Mouse (Mus musculus) limb, embryonic 11.5 days (tissue): ENCODE measurements around the gene Erich2. TPM values are rescaled to one million over a fixed set of nuclear protein-coding genes. Genes with fewer than 3 reads are reported as not detected.

Source experiments
- ATAC-seq: fragments of 200-750 bp; cut with Nextera tagmentation; 2 replicates; pipeline ENCODE4 v1.8.0; 2017; ENCODE audit warnings: low read depth; ENCODE audit not compliant: insufficient number of reproducible peaks, low FRiP score, low TSS enrichment
- DNase-seq: peaks from one replicate; pipeline ENCODE4 v3.0.0-alpha.2; 2015; ENCODE audit warnings: low spot score
- H3K27ac ChIP-seq: fragments of 300-500 bp; sonication (generic); replicated peaks from 2 replicates; pipeline ENCODE4 v1.5.1; 2014; ENCODE audit warnings: low read depth, mild to moderate bottlenecking, low read length
- H3K27me3 ChIP-seq: fragments of 300-500 bp; sonication (generic); 2 replicates; pipeline ENCODE4 v1.6.1; 2014; ENCODE audit warnings: mild to moderate bottlenecking, low read length, mixed read lengths; ENCODE audit not compliant: control insufficient read depth, insufficient read depth
- H3K36me3 ChIP-seq: fragments of 300-500 bp; sonication (generic); 2 replicates; pipeline ENCODE4 v1.6.1; 2014; ENCODE audit warnings: mild to moderate bottlenecking, low read length, moderate library complexity, mixed read lengths; ENCODE audit not compliant: control insufficient read depth, insufficient read depth
- H3K4me1 ChIP-seq: fragments of 300-500 bp; sonication (generic); 2 replicates; pipeline ENCODE4 v1.6.1; 2014; ENCODE audit warnings: low read length, mixed read lengths; ENCODE audit not compliant: control insufficient read depth, insufficient read depth
- H3K4me2 ChIP-seq: fragments of 300-500 bp; sonication (generic); 2 replicates; pipeline ENCODE4 v1.6.1; 2014; ENCODE audit warnings: low read depth, mild to moderate bottlenecking, moderate library complexity; ENCODE audit not compliant: severe bottlenecking
- H3K4me3 ChIP-seq: fragments of 300-500 bp; sonication (generic); 2 replicates; pipeline ENCODE4 v1.5.1; 2014; ENCODE audit warnings: low read depth, low read length
- H3K9ac ChIP-seq: fragments of 300-500 bp; sonication (generic); 2 replicates; pipeline ENCODE4 v1.6.1; 2014; ENCODE audit warnings: mild to moderate bottlenecking, low read length
- H3K9me3 ChIP-seq: fragments of 300-500 bp; sonication (generic); 2 replicates; pipeline ENCODE4 v1.6.1; 2016; ENCODE audit warnings: low read length; ENCODE audit not compliant: control insufficient read depth
- WGBS: fragments of 180-500 bp; shearing (Covaris S2); extraction: QIAGEN DNeasy Blood & Tissue Kit; methylation state at CpG from one replicate; pipeline ENCODE4 v1.1.7; 2014; 5-methylcytosine and 5-hydroxymethylcytosine counted together
- polyA plus RNA-seq: library from polyadenylated mRNA; unstranded; fragments of >200 nt; fragmentation: Nextera tagmentation; extraction: Ambion mirVana; gene quantifications from 2 replicates; pipeline ENCODE4 v1.2.1, GENCODE M21; 2014

Gene Erich2
- polyA plus RNA-seq, 1 experiment from 2014 or later = not detected

- DNase-seq (peak; percentile 49), ATAC-seq (no peak)
- Histone ChIP-seq H3K27ac (no peak overlapping the region), H3K27me3 (peaks cover 98% of the 10 kb centered on the region), H3K4me2 (peak overlapping the region; percentile 24; the same call in 1 of the 2 replicates), H3K9me3 (no peaks in the 10 kb centered on the region), H3K4me1 (peaks cover 26% of the 10 kb centered on the region), H3K9ac (no peak overlapping the region), H3K36me3 (no peaks in the 10 kb centered on the region), H3K4me3 (peak overlapping the region; percentile 8; the same call in 1 of the 2 replicates)
- 1% methylated on average over 38 of the region's 38 CpGs for WGBS
These were observed 55.4 kb downstream of the Erich2 start for GRCm38 (mm10) chr2:70563721-70564645.

- 2% methylated on average over 15 of the region's 15 CpGs for WGBS
- no peaks in the 10 kb centered on the region for H3K9me3 ChIP-seq
- no peak overlapping the region for H3K4me3 ChIP-seq
- no peaks in the 10 kb centered on the region for H3K36me3 ChIP-seq
- no peak overlapping the region for H3K9ac ChIP-seq
- H3K27me3 ChIP-seq = peaks cover 98% of the 10 kb centered on the region
- no peak overlapping the region for H3K27ac ChIP-seq
- ATAC-seq = no peak
- peak; percentile 38 for DNase-seq
- H3K4me1 ChIP-seq = peaks cover 26% of the 10 kb centered on the region
- H3K4me2 ChIP-seq = no peak overlapping the region
These were observed 56.2 kb downstream of the Erich2 start for GRCm38 (mm10) chr2:70564646-70565315.

- no peaks in the 10 kb centered on the region for H3K36me3 ChIP-seq
- H3K4me2 ChIP-seq = 0 out of 2 replicates have a peak overlapping the region, but pooled peaks have one; percentile 20
- WGBS = 3% methylated on average over 29 of the region's 30 CpGs
- no peak overlapping the region for H3K27ac ChIP-seq
- H3K4me1 ChIP-seq = peaks cover 26% of the 10 kb centered on the region
- no peak overlapping the region for H3K9ac ChIP-seq
- DNase-seq (peak; percentile 31), ATAC-seq (no peak)
- H3K4me3 ChIP-seq = no peak overlapping the region
- H3K27me3 ChIP-seq = peaks cover 93% of the 10 kb centered on the region
- H3K9me3 ChIP-seq = no peaks in the 10 kb centered on the region
These were observed 57.3 kb downstream of the Erich2 start for GRCm38 (mm10) chr2:70565651-70566602.

- 1% methylated on average over 18 of the region's 18 CpGs for WGBS
- no peak overlapping the region for H3K4me3 ChIP-seq
- DNase-seq (peak; percentile 49), ATAC-seq (no peak)
- peaks cover 90% of the 10 kb centered on the region for H3K27me3 ChIP-seq
- peaks cover 26% of the 10 kb centered on the region for H3K4me1 ChIP-seq
- H3K9ac ChIP-seq = no peak overlapping the region
- H3K9me3 ChIP-seq = no peaks in the 10 kb centered on the region
- no peaks in the 10 kb centered on the region for H3K36me3 ChIP-seq
- H3K4me2 ChIP-seq = peak overlapping the region; percentile 10; the same call in 1 of the 2 replicates
- H3K27ac ChIP-seq = no peak overlapping the region
These were observed 58.0 kb downstream of the Erich2 start for GRCm38 (mm10) chr2:70566603-70566981.

- peak overlapping the region; percentile 10; the same call in 1 of the 2 replicates for H3K4me2 ChIP-seq
- H3K27me3 ChIP-seq = peaks cover 87% of the 10 kb centered on the region
- no peak overlapping the region for H3K27ac ChIP-seq
- H3K4me1 ChIP-seq = peaks cover 26% of the 10 kb centered on the region
- no peaks in the 10 kb centered on the region for H3K36me3 ChIP-seq
- peak; percentile 22; the same call in 1 of the 2 replicates for ATAC-seq
- no peak overlapping the region for H3K9ac ChIP-seq
- DNase-seq = peak; percentile 79
- no peak overlapping the region for H3K4me3 ChIP-seq
- H3K9me3 ChIP-seq = no peaks in the 10 kb centered on the region
- 4% methylated on average over 23 of the region's 23 CpGs for WGBS
These were observed 58.6 kb downstream of the Erich2 start for GRCm38 (mm10) chr2:70567071-70567681.

GRCm38 (mm10) chr2:70567682-70568077, 59.1 kb downstream of the Erich2 start:
- under 1% methylated on average over 12 of the region's 12 CpGs for WGBS
- peaks cover 82% of the 10 kb centered on the region for H3K27me3 ChIP-seq
- H3K4me2 ChIP-seq = peak overlapping the region; percentile 63

GRCm38 (mm10) chr2:70568198-70568941, 59.8 kb downstream of the Erich2 start:
- H3K4me3 ChIP-seq = peak overlapping the region; percentile 22
- peaks cover 22% of the 10 kb centered on the region for H3K4me1 ChIP-seq
- DNase-seq (peak; percentile 66), ATAC-seq (no peak)
- H3K4me2 ChIP-seq = peak overlapping the region; percentile 63
- peaks cover 75% of the 10 kb centered on the region for H3K27me3 ChIP-seq
- no peaks in the 10 kb centered on the region for H3K9me3 ChIP-seq
- no peaks in the 10 kb centered on the region for H3K36me3 ChIP-seq
- no peak overlapping the region for H3K9ac ChIP-seq
- under 1% methylated on average over 34 of the region's 34 CpGs for WGBS
- no peak overlapping the region for H3K27ac ChIP-seq

More at GRCm38 (mm10) chr2:70567682-70568077, 59.1 kb downstream of the Erich2 start:
- Histone ChIP-seq H3K27ac (no peak overlapping the region), H3K9me3 (no peaks in the 10 kb centered on the region), H3K36me3 (no peaks in the 10 kb centered on the region), H3K4me3 (no peak overlapping the region), H3K9ac (no peak overlapping the region), H3K4me1 (peaks cover 26% of the 10 kb centered on the region)
- ATAC-seq = no peak
- peak; percentile 38 for DNase-seq
